Mouse (Mus musculus) kidney, embryonic 14.5 days (tissue): ENCODE data around the gene Simc1. TPM values are rescaled to one million over a fixed set of nuclear protein-coding genes. Genes with fewer than 3 reads are reported as not detected.

Experiments
- ATAC-seq: fragments of 200-750 bp; cut with Nextera tagmentation; 2 replicates; pipeline ENCODE4 v1.8.0; 2017; ENCODE audit warnings: moderate number of reproducible peaks, mild to moderate bottlenecking, moderate TSS enrichment, moderate library complexity; ENCODE audit not compliant: low FRiP score, low TSS enrichment
- H3K27ac ChIP-seq: fragments of 300-500 bp; sonication (generic); 2 replicates; pipeline ENCODE4 v1.5.1; 2014; ENCODE audit warnings: low read depth, mild to moderate bottlenecking, low read length, moderate library complexity, mixed read lengths
- H3K27me3 ChIP-seq: fragments of 300-500 bp; sonication (generic); 2 replicates; pipeline ENCODE4 v1.6.1; 2014; ENCODE audit warnings: mild to moderate bottlenecking, low read length; ENCODE audit not compliant: control insufficient read depth, insufficient read depth
- H3K36me3 ChIP-seq: fragments of 300-500 bp; sonication (generic); 2 replicates; pipeline ENCODE4 v1.6.1; 2014; ENCODE audit warnings: low read length, mixed read lengths; ENCODE audit not compliant: control insufficient read depth, insufficient read depth
- H3K4me1 ChIP-seq: fragments of 300-500 bp; sonication (generic); 2 replicates; pipeline ENCODE4 v1.6.1; 2014; ENCODE audit warnings: low read length, mixed read lengths; ENCODE audit not compliant: control insufficient read depth, insufficient read depth
- H3K4me2 ChIP-seq: fragments of 300-500 bp; sonication (generic); replicated peaks from 2 replicates; pipeline ENCODE4 v1.6.1; 2014; ENCODE audit warnings: low read depth, mild to moderate bottlenecking, low read length
- H3K4me3 ChIP-seq: fragments of 300-500 bp; sonication (generic); 2 replicates; pipeline ENCODE4 v1.5.1; 2014; ENCODE audit warnings: mild to moderate bottlenecking, low read length
- H3K9ac ChIP-seq: fragments of 300-500 bp; sonication (generic); 2 replicates; pipeline ENCODE4 v1.6.1; 2014; ENCODE audit warnings: low read depth, mild to moderate bottlenecking, low read length, moderate library complexity
- H3K9me3 ChIP-seq: fragments of 300-500 bp; sonication (generic); 2 replicates; pipeline ENCODE4 v1.6.1; 2016; ENCODE audit warnings: low read length; ENCODE audit not compliant: control insufficient read depth
- WGBS: fragments of 180-500 bp; shearing (Covaris S2); extraction: QIAGEN DNeasy Blood & Tissue Kit; methylation state at CpG from one replicate; pipeline ENCODE4 v1.1.7; 2014; 5-methylcytosine and 5-hydroxymethylcytosine counted together
- polyA plus RNA-seq: library from polyadenylated mRNA; unstranded; fragments of >200 nt; fragmentation: Nextera tagmentation; extraction: Ambion mirVana; gene quantifications from 2 replicates; pipeline ENCODE4 v1.2.1, GENCODE M21; 2014

Simc1 gene
- polyA plus RNA-seq, 1 experiment from 2014 or later: 17.9 TPM

GRCm38 (mm10) chr13:54571637-54572036 lies 68.1 kb downstream of the Simc1 start:
- 50% methylated on average over 2 of the region's 2 CpGs for WGBS
- Histone ChIP-seq H3K9me3 (no peaks in the 10 kb centered on the region), H3K36me3 (peaks cover under 1% of the 10 kb centered on the region; the same call in 1 of the 2 replicates), H3K4me1 (peaks cover 12% of the 10 kb centered on the region; the same call in 1 of the 2 replicates), H3K4me3 (no peak overlapping the region), H3K27ac (no peak overlapping the region), H3K27me3 (no peaks in the 10 kb centered on the region), H3K4me2 (no peak overlapping the region), H3K9ac (no peak overlapping the region)
- ATAC-seq: no peak

- H3K4me3 ChIP-seq: no peak overlapping the region
- no peak for ATAC-seq
- H3K27me3 ChIP-seq: no peaks in the 10 kb centered on the region
- no peak overlapping the region for H3K4me2 ChIP-seq
- no peak overlapping the region for H3K27ac ChIP-seq
- WGBS: 82% methylated on average over 4 of the region's 4 CpGs
- H3K9me3 ChIP-seq: no peaks in the 10 kb centered on the region
- H3K36me3 ChIP-seq: peaks cover 10% of the 10 kb centered on the region; the same call in 1 of the 2 replicates
- H3K9ac ChIP-seq: no peak overlapping the region
- H3K4me1 ChIP-seq: peaks cover 12% of the 10 kb centered on the region; the same call in 1 of the 2 replicates
Measured at GRCm38 (mm10) chr13:54572621-54573020, 69.0 kb downstream of the Simc1 start.

- peak within 1 kb of the TSS; percentile 85 for H3K4me2 ChIP-seq
- H3K27me3 ChIP-seq: no peaks in the 10 kb centered on the region
- H3K27ac ChIP-seq: peak within 1 kb of the TSS; percentile 84
- peaks cover 12% of the 10 kb centered on the region; the same call in 1 of the 2 replicates for H3K4me1 ChIP-seq
- peak within 1 kb of the TSS; percentile 95 for H3K4me3 ChIP-seq
- peak; percentile 93 for ATAC-seq
- no peaks in the 10 kb centered on the region for H3K9me3 ChIP-seq
- H3K36me3 ChIP-seq: peaks cover 33% of the 10 kb centered on the region
- under 1% methylated on average over 55 of the region's 55 CpGs for WGBS
- H3K9ac ChIP-seq: peak within 1 kb of the TSS; percentile 92
Measured at GRCm38 (mm10) chr13:54574854-54575481, 71.4 kb downstream of the Simc1 start, which contains the start of gene Arl10. Arl10 (plus strand) TSS chr13:54575015.

GRCm38 (mm10) chr13:54575489-54575888 lies 71.9 kb downstream of the Simc1 start:
- H3K27me3 ChIP-seq: no peaks in the 10 kb centered on the region
- peak overlapping the region; percentile 84 for H3K27ac ChIP-seq
- peaks cover 12% of the 10 kb centered on the region; the same call in 1 of the 2 replicates for H3K4me1 ChIP-seq
- peaks cover 38% of the 10 kb centered on the region for H3K36me3 ChIP-seq
- H3K9me3 ChIP-seq: no peaks in the 10 kb centered on the region
- peak; percentile 11; the same call in 1 of the 2 replicates for ATAC-seq
- H3K4me2 ChIP-seq: peak overlapping the region; percentile 85
- WGBS: 2% methylated on average over 19 of the region's 19 CpGs
- peak overlapping the region; percentile 95 for H3K4me3 ChIP-seq
- peak overlapping the region; percentile 92 for H3K9ac ChIP-seq

GRCm38 (mm10) chr13:54577652-54578507 lies 74.3 kb downstream of the Simc1 start:
- H3K4me2 ChIP-seq: no peak overlapping the region
- no peak overlapping the region for H3K4me3 ChIP-seq
- no peaks in the 10 kb centered on the region for H3K27me3 ChIP-seq
- ATAC-seq: no peak
- H3K9ac ChIP-seq: no peak overlapping the region
- H3K36me3 ChIP-seq: peaks cover 61% of the 10 kb centered on the region
- no peaks in the 10 kb centered on the region for H3K9me3 ChIP-seq
- 88% methylated on average over 21 of the region's 21 CpGs for WGBS
- peaks cover 12% of the 10 kb centered on the region; the same call in 1 of the 2 replicates for H3K4me1 ChIP-seq
- no peak overlapping the region for H3K27ac ChIP-seq

GRCm38 (mm10) chr13:54581385-54581784 lies 77.8 kb downstream of the Simc1 start:
- WGBS: 79% methylated on average over 2 of the region's 2 CpGs
- ATAC-seq: no peak

GRCm38 (mm10) chr13:54582126-54582525 lies 78.5 kb downstream of the Simc1 start:
- no peaks in the 10 kb centered on the region for H3K4me1 ChIP-seq
- no peak for ATAC-seq
- no peak overlapping the region for H3K4me2 ChIP-seq
- peaks cover 96% of the 10 kb centered on the region for H3K36me3 ChIP-seq
- no peaks in the 10 kb centered on the region for H3K27me3 ChIP-seq
- no peak overlapping the region for H3K9ac ChIP-seq
- H3K9me3 ChIP-seq: no peaks in the 10 kb centered on the region
- H3K4me3 ChIP-seq: no peak overlapping the region
- 85% methylated on average over 10 of the region's 10 CpGs for WGBS
- H3K27ac ChIP-seq: no peak overlapping the region

More at GRCm38 (mm10) chr13:54581385-54581784, 77.8 kb downstream of the Simc1 start:
- Histone ChIP-seq H3K4me1 (no peaks in the 10 kb centered on the region), H3K9me3 (no peaks in the 10 kb centered on the region), H3K27me3 (no peaks in the 10 kb centered on the region), H3K27ac (no peak overlapping the region), H3K4me3 (no peak overlapping the region), H3K36me3 (peaks cover 94% of the 10 kb centered on the region), H3K9ac (no peak overlapping the region), H3K4me2 (no peak overlapping the region)

- 91% methylated on average over 5 of the region's 5 CpGs for WGBS
- no peak overlapping the region for H3K27ac ChIP-seq
Measured at GRCm38 (mm10) chr13:54582860-54583259, 79.3 kb downstream of the Simc1 start.

More at GRCm38 (mm10) chr13:54582860-54583259, 79.3 kb downstream of the Simc1 start:
- no peak for ATAC-seq
- H3K27me3 ChIP-seq: no peaks in the 10 kb centered on the region
- H3K36me3 ChIP-seq: peaks cover 91% of the 10 kb centered on the region
- H3K9ac ChIP-seq: no peak overlapping the region
- no peaks in the 10 kb centered on the region for H3K9me3 ChIP-seq
- H3K4me2 ChIP-seq: no peak overlapping the region
- no peak overlapping the region for H3K4me3 ChIP-seq
- no peaks in the 10 kb centered on the region for H3K4me1 ChIP-seq
